Mouse (Mus musculus) thymus, adult 2 months (tissue): ENCODE measurements around the gene Aqr.

Source experiments
- CTCF ChIP-seq: fragments of 200-500 bp; IDR thresholded peaks from 2 replicates; pipeline ENCODE4 v1.5.1; 2012; ENCODE audit warnings: mild to moderate bottlenecking, control low read depth, low read length, moderate library complexity, borderline replicate concordance; ENCODE audit not compliant: control insufficient read depth, poor library complexity, insufficient read depth; ENCODE audit errors: extremely low read depth
- POLR2A ChIP-seq: fragments of 200-500 bp; IDR thresholded peaks from 2 replicates; pipeline ENCODE4 v1.6.1; 2012; ENCODE audit warnings: mild to moderate bottlenecking, low read length, control low read depth, moderate library complexity; ENCODE audit not compliant: control insufficient read depth, poor library complexity, insufficient read depth; ENCODE audit errors: extremely low read depth

GRCm38 (mm10) chr2:114236566-114236965 lies 49.7 kb upstream of the Aqr start:
- no peak for TF ChIP-seq CTCF
- no peak for TF ChIP-seq POLR2A
